Comparison of ENCODE assay signal across 1 mouse cellular context in the genomic region with DNA sequence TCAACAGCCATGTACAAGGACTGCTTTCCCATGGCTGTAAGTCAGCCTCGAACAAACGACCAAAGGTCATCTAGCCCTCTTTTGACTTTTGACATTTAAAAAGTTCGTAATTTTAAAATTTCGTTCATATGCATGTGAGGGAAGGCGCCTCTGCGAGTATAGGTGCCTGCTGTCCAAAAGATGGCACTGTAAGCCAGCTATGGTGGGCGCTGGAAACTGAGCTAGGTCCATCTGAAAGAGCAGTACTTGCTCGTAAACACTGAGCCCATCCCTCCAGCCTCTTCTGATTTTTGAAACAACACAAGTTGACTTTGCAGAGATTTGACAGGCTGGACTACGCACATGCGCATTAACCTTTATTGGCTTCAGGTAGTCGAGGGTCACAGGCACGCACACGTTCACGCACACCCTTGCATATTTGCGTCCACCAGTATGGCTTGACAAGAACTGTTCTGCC.
TF ChIP-seq lines count a peak whose summit lies in the region.

TSS of gene 4931423N10Rik (plus strand) at position 407 of the 457 bp plus-strand sequence.

TF ChIP-seq in CH12.LX, 34 proteins besides CTCF, POLR2A, EP300 and RAD21:
- TF ChIP-seq BHLHE40 (IDR thresholded peaks at IDR 0.05; ENCODE audit: low read depth, low read length) (no peak), POLR2AphosphoS2 (IDR thresholded peaks at IDR 0.05; ENCODE audit: low read depth, low read length) (no peak), MAFK (IDR thresholded peaks at IDR 0.05; ENCODE audit: insufficient replicate concordance, low read length) (no peak), IRF4 (IDR thresholded peaks at IDR 0.05; ENCODE audit: low read depth, low read length) (no peak), PAX5 (IDR thresholded peaks at IDR 0.05; ENCODE audit: low read length) (no peak), ZNF384 (IDR thresholded peaks at IDR 0.05; ENCODE audit: low read depth, low read length) (no peak), MYC (IDR thresholded peaks at IDR 0.05; ENCODE audit: low read depth, low read length) (no peak), SMC3 (IDR thresholded peaks at IDR 0.05; ENCODE audit: low read depth, low read length) (peak; percentile 39), GABPA (IDR thresholded peaks at IDR 0.05; ENCODE audit: insufficient replicate concordance, low read depth, low read length) (no peak)
